Mouse (Mus musculus): ENCODE measurements around the gene Pabpc4.

DNA sequence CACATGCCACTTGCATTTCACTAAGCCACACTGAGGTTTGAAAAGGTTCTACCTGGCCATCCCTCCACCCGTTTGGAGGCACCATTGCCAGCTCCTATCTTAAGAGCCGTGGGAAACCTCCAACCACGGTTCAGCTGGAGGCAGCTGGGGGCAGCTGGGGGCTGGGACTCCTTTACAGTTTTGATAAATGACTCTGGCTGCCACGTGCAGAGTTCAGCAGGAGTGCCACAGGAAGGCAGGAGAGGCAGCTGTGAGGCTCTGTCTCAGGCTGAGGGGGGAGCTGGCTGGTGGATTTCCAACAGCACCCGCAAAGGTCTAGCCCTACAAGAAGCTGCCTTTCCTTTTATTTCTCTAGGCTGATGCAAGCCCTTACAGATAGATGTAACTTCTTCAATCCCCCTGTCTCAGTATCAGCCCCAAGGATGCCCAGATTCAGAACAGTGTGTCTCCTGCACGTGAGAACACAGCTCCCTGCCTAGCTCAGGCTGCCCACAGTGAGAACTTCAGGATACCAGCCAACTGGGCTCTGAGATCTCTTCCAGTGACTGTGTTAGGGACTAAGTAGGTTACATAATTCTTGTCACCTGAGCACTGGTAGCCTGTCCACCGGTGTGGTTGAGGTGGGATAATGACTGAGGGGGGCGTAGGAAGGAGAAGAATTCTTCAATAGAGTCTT lies 1.9 kb upstream of the Pabpc4 start:
- TF ChIP-seq GATA1 (IDR thresholded peaks at IDR 0.05; ENCODE audit: borderline replicate concordance, low read length) (no peak), FLI1 (IDR thresholded peaks at IDR 0.05; ENCODE audit: low read length) (no peak)

All from megakaryocyte, embryonic 14.5 days (primary cell).